Mouse (Mus musculus): ENCODE data around the gene Rai1.

Gene Rai1

DNA sequence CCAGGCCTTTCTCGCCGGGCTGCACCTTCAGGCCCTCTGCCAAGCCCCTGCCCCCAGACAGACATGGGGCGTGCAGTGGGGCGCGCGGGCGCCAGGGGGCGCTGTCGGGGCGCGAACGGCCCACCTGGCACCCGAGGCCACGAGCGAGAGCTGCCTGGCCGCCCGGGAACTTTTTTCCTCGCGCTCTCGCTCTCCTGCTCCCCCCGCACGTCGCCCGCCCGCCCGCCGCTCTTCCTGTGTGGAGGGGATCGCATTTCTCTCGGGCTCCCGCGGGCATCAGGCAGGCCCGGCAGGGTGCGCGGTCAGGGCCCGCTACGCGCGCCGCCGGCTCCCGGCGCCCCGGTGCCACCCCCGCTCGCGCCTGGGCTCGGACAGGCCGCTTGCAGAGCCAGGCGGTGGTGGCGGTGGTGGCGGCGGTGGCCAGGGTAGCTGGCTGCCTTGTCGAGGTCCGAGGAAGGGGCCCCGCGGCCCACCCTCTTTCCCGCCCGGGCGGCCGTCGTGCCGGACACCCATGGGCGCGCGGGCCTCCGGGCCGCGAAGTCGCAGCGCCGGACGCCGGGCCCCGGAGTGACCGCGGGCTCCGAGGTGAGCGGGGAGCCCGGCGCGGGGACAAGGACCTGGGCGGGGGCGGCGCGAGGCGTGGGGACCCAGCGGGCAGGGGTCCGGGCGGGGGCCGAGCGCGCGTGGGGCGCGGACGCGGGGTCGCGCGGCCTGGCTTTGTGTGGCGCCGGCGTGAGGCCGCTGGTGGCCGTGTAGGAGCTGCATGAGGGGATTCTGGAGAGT is at the start of gene Rai1:
Rai1 (plus strand) TSS at position 204 of the 783 bp plus-strand sequence.
- DNase-seq (ENCODE audit: low spot score): peak; percentile 93

DNA sequence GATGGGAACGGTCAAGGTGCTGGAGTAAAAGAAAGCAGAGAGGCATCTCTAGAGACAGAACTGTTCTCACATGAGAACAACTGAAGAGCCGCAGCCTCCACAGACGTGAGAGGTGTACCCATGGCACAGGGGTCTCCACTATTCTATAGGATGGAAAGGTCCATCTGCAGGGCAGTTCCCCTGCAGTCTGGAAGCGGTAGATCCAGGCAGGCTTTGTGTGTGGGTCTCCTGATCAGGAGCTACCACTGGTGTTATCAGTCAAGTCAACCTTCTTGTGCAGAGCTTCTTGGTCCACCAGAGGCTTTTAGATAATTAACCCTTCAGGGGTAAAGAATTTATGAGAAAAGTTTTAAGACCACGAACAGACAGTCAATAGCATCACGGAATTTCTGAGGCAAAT is 48.3 kb upstream of the Rai1 start:
- no peak for DNase-seq (ENCODE audit: low spot score)

GRCm38 (mm10) chr11:60057987-60058386 is 46.8 kb upstream of the Rai1 start:
- DNase-seq (ENCODE audit: low spot score): no peak

DNA sequence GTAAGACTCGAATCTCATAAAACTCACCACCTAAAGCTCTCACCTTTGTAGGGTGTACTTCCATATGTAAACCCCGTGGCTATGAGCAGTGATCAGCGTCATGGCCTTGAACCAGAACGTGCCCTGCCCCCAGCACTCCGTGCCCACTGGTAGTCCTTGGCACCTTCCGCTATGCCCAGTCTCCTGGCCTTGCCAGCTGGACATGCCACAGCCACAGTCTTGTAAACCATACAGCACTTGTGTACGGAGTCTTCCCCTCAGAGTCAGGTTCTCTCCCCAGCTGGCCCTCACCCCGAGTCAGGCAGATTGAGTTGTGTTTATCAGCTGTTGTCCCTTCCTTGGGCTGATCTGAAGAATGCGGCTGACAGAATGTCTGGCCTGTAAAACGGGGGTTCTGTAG is 46.4 kb upstream of the Rai1 start:
- no peak for DNase-seq (ENCODE audit: low spot score)

DNA sequence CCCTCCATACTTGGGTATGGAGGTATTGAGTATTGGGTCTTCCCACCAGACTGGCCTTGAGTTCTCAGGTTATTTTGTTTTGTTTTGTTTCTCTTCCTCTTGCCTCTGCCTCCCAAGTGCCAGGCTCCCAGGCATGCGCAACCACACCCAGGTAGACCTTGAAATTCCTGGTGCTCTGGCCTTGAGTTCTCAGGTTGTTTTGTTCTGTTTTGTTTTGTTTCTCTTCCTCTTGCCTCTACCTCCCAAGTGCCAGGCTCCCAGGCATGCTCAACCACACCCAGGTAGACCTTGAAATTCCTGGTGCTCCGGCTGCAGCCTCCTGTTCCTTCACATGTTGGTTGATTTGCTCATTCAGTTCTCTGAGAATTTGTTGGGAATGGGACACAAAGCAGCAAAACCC is 44.8 kb upstream of the Rai1 start:
- DNase-seq (ENCODE audit: low spot score): no peak

DNA sequence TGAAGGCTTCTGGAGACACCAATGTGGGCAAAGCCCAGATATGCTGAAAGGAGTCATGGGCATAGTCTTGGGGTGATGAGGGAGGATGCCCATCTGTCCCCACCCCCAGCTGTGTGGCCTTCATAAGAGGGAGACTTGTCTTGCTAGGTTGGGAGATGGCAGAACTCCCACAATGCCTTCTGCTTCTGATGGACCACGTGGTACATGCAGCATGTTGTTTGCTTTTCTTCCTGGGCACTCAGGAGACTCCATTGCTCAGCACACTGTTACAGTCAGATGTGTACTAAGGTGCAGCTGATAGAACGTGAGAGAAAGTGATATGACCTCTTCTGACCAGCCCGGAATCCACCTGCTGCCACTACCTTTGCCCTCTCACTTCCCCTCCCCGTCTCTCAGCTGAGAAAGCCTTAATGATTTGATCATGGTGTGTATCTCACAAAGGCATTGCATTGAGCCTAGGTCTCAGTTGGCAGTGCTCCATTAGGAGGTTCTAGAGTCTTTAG is 43.3 kb upstream of the Rai1 start:
- DNase-seq (ENCODE audit: low spot score): no peak

DNA sequence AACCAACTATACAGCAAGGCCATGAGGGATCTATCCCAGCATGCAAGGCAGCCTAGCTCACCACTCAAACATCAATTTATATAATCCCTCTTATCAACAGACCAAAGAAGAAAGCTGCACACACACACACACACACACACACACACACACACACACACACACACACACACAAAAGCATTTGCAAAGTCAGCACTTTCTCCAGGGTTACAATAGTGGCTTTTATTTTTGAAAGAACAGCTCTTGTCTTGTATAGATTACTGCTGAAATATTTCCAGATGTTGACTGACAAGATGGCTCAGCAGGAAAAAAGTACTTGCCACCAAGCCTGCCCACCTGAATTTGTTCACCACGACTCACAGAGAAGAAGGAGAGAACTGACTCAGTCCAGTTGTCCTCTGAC is 39.5 kb upstream of the Rai1 start:
- no peak for DNase-seq (ENCODE audit: low spot score)

GRCm38 (mm10) chr11:60067646-60068045 is 37.2 kb upstream of the Rai1 start:
- no peak for DNase-seq (ENCODE audit: low spot score)

GRCm38 (mm10) chr11:60068631-60069030 is 36.2 kb upstream of the Rai1 start:
- DNase-seq (ENCODE audit: low spot score): no peak

DNA sequence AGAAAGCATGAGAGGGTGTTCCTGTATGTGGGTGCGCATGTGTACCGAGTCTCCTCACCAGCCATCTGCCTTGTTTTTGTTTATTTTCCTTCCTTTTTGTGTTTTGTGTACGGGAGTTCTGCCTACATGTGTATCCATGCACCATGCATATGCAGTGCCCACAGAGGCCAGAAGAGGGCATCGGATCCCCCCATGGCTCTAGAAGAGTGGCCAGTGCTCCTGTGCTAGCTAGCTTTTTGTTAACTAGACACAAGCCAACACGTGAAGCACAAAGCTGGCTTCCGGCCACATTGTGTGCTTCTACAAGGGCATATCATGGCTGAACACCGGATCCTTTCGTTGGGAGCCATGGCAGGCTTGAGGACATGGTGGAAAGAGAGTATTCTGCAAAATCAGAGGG is 34.2 kb upstream of the Rai1 start:
- DNase-seq (ENCODE audit: low spot score): peak; percentile 54

GRCm38 (mm10) chr11:60071221-60071620 is 33.6 kb upstream of the Rai1 start:
- DNase-seq (ENCODE audit: low spot score): peak; percentile 19

GRCm38 (mm10) chr11:60073121-60073520 is 31.7 kb upstream of the Rai1 start:
- DNase-seq (ENCODE audit: low spot score): no peak

GRCm38 (mm10) chr11:60073936-60074502 is 30.8 kb upstream of the Rai1 start:
- peak; percentile 59 for DNase-seq (ENCODE audit: low spot score)

DNA sequence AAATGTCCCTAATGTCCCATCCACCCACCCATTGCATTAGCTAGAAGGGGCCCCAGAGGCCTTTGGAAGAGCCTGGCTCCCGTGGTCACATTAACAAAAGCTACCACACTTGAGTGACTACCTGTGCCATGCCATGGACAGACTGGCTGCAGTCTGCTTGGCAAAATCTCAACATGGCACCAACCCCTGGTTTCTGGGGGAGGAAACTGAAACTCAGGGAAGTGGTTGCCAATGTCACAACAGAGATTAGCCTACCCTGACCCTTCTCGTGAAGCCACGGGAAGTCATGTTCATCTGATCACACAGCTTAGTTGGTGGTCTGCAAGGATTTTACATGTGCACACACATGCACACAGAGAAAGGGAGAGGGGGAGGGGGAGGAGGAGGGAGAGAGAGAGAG is 28.6 kb upstream of the Rai1 start:
- peak; percentile 33 for DNase-seq (ENCODE audit: low spot score)

DNA sequence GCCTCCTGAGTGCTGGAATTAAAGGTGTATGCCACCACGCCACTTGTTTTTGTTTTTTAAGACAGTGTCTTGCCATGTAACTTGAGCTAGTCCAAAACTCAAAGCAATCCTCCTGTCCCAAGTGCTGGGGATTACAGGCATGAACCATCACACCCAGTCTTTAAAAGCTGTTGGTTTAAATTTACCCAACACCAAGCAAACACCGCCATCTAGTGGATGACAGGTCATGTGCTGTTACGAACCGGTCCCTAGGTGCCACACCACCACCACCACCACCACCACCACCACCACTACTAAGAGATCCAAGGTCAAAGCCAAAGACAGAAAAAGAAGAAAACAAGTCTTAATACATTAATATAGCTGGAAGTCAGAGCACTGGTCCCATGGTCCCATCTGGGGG is 28.0 kb upstream of the Rai1 start:
- DNase-seq (ENCODE audit: low spot score): peak; percentile 41

GRCm38 (mm10) chr11:60084589-60084988 is 20.2 kb upstream of the Rai1 start:
- DNase-seq (ENCODE audit: low spot score): no peak

- peak; percentile 25 for DNase-seq (ENCODE audit: low spot score)
Observed at GRCm38 (mm10) chr11:60086676-60087075, 18.1 kb upstream of the Rai1 start.

- no peak for DNase-seq (ENCODE audit: low spot score)
Observed at GRCm38 (mm10) chr11:60088947-60089346, 15.9 kb upstream of the Rai1 start.

- no peak for DNase-seq (ENCODE audit: low spot score)
Observed at GRCm38 (mm10) chr11:60090696-60091421, 14.0 kb upstream of the Rai1 start.

GRCm38 (mm10) chr11:60091422-60091761 is 13.4 kb upstream of the Rai1 start:
- no peak for DNase-seq (ENCODE audit: low spot score)

- DNase-seq (ENCODE audit: low spot score): no peak
Observed at GRCm38 (mm10) chr11:60093227-60093626, 11.6 kb upstream of the Rai1 start.

DNA sequence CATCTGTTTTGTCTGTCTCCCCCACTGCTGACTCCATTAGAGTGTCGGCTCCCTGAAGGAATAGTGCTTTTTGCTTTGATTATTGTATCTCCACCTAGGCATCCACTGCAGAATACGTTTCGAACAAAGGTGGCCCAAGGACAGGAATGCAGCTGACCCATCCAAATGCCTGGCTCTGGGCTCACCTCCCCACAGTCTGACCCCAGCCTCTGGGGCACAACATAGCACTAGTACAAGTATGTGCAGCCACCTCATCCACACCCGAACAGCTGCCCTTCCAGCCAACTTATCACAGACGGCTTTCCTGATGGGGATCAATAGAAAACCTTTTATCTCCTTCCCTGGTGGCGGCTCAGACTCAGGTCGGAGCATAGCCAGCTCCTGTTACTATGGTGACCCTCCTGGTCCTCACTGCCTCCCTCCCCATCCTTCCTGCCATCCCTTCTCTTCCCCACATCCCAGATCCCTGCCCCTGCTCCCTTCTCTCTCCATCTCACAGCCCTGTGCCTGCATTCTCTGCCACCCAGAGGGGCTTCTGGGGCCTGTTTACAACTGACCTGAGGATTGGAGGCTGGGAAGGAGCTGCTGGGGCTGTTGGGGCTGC is 10.7 kb upstream of the Rai1 start:
- DNase-seq (ENCODE audit: low spot score): no peak

Data from ovary, postnatal 36 days (tissue).